Mouse (Mus musculus) retina, embryonic 14.5 days (tissue): Measurements from ENCODE around the gene Myh7b.

Experiments used
- DNase-seq: peaks from one replicate; pipeline ENCODE4 v3.0.0-alpha.2; 2015; ENCODE audit warnings: low spot score

The Myh7b gene

DNA sequence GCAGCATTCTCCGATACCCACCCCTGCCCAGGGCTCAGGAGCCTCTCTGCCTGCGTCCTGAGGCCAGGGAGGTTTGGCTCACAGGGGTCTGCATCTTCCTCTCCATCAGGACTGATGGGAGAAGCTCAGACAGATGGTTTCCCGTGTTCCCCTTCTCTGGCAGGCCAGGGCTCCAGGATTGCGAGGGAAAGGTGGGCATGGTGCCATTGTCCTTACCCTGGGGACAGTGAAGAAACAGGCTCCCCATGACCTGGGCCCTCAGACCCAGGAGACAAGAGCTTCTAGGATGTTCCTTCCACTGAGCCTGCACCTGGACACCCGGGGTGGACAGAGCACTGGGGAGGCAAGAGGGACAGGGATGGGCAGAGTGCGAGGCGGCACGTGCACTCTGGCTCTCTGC is 23.6 kb downstream of the Myh7b start:
- no peak for DNase-seq

DNA sequence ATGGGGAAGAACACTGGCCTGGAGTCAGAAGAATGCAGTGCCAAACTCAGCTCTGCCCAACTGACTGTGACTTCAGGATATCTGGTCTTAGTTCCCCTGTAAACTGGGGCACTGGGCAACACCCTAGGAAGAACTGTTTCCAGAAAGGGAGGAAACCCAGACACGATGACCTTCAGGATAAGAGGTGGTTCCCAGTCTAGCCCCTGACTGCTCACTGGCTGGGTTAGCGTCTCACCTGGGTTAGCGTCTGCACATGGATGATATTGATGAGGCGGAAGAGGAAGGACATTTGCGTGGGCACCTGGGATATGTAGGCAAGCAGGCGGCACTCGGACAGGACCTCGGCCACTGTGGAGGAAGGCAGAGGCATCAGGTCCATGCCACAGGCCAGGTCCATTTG is 24.9 kb downstream of the Myh7b start:
- no peak for DNase-seq

DNA sequence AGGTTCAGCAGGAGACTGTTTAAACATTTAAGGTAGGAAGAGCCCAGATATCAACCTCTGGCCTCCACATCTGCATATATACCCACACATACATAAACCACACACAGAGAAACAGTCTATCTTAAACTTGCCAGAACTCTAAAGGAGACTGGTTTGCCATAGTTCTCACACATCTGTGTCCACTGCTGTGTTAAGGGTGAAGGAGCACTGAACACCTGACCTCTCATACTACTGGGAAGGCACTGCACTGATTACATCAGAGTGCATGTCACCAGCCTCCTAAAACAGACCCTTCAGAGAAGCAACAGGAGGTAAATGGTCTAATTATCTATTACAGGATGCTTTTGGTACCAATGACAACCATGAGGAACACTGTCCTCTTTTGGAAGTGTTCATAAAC is 25.9 kb downstream of the Myh7b start:
- no peak for DNase-seq

DNA sequence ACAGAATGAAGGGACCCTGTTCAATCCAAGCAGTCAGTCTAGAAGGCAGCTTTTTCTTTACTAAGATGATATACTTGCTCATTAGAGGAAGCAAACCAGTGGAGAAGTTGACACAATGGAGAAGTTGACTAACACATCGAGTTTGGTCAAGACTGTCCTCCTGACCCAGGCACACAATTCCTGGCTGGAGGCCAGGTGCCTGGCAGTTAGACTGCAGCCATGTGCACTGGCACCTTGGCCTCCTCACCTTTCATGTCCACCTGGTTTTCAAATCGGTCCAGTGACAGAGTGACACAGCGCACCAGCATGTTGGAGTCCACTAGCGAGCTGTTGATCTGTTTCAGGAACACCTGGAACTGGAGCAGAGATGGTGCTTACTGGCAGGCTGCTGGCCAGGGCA is 26.4 kb downstream of the Myh7b start:
- no peak for DNase-seq

DNA sequence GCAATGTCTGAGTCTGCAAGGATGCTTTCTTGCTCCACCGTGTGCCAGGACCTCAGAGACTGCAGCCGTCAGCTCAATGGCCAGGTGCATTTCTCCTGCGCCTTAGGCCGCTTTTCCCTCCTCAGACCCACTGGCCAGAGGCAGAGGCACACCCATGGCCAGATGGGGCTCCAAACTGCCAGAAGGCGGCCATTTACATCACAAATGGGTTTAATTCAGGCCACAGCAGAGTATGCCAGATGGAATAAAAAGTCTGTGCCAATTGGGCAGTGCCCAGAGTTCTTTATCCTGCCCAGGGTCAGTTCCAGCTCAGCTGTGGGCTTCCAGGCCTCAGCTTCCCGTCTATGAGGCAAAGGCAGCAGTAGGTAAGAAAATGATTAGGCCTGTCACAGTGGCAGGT is 29.6 kb downstream of the Myh7b start:
- DNase-seq: no peak

DNA sequence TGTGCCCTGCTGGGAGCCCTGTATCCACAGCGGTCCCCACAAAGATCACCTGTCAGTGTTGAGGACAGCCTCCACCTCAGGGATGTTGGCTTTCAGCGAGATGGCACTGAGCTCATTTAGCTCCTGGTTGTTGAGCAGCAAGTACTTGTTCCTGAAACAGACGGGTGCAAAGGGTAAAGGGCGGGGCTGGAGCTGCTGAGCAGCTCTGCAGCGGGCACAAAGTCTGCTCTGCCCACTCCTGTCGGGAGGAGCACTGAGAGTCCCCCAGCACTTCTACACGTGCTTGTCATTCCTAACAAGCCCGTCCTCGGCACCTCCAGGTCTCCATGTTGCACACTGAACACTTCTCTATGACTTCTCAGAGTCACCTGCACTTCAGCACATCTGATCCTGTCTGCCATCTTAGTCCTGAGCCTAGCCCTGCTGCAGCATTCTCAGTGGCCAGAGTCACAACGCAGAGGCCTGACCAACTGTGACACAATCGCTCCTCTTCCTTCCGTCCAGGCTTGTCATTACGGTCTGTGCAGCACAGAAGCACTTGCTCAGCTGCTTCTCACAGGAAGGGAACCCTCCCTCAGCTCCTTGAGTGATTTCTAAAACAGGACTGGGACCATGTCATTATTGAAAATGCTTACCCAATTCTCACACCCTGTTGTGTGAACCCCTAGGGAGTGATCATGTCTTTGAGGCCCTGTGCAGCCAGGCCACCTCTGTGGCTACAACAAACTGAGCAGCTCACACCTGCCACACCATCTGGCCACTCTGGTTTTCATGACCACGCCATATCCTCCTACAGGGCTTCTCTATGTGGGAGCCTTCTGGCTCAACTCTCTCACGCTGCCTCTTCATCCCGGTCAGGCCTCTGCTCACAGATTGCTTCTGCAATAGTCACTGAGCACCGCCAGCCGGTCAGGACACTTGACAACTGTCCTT is 30.8 kb downstream of the Myh7b start:
- peak; percentile 24 for DNase-seq

DNA sequence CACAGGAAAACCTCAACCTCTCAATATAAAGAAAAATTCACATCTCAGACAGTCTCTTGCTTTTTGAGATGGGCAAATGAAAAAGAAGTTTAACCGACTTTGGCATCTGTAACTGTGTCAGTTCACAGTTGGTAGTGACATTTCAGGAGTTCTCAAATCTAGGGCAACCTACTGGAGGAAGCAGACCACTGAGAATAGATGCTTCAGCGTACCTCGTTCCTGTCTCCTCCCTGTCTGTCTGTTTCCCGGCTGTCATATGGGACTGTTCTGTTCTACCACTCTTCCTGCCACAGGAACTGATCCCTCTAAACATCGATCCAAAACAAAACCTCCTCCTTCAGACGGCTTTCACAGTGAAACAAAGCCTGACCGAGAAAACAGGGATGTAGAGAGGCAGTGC is 34.7 kb downstream of the Myh7b start:
- no peak for DNase-seq

DNA sequence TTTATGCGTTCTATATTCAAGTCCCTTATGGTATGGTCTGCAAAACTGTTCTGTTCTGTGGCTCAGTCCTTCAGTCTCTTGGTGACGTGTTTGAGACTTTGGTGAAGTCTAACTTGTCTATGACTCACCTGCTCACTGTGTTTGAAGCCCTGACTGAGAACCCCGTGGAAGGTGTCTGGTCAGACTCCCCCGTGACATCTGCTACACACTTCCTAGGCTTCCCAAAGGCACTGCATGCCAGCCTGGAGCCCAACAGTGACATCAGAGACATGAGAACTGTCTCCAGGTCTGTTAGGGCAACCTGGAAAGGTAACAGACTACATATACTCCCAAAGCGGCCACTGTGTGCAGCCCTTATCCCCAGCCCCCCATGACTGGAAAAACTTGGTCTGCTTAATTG is 41.6 kb downstream of the Myh7b start:
- no peak for DNase-seq

DNA sequence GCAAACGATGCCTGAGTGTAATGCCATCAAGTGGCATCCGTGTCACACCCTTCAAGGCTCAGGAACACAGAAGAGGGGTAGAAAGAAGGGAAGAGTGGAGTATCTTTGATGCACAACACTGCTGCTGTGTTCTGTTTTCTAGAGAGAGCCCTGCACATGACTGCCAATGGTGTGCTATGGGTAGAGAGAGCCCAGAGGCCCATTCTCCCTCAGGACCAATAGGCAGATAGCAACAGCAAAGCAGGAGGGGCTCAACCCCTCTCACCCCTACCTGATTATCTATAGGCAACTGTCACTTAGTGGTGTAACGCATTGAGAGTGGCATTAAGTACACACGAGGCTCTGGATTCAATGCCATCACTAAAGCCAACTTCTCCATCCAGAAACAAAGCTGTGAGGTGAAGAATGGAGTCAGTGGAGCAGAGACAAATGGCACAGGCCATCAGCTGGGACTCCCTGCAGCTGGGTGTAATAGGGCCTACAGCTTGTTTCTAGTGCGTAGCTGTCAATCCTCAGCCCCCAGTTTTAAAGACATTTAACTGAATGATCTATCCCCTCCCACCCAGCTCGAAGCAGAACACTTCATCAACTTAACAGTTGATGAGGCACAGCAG is 44.9 kb downstream of the Myh7b start:
- DNase-seq: peak; percentile 63

DNA sequence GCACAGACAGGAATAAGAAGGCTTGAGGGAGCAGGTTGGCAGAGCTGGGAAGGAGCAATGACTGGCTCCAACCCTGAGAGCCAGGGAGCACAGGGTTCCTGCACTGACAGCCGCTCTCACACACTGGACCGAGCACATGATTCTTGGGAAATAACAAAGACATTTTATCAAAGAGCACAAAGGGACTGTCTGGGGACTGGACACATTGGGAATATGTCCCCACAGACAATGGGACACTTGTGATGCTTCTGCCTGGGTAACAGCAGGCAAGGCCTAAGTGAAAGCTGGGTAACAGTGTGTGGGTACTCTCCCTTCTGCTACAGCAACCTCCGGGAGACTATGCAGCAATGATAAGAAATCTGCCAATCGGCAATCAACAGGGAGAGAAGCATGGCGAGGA is 51.4 kb downstream of the Myh7b start:
- DNase-seq: no peak

DNA sequence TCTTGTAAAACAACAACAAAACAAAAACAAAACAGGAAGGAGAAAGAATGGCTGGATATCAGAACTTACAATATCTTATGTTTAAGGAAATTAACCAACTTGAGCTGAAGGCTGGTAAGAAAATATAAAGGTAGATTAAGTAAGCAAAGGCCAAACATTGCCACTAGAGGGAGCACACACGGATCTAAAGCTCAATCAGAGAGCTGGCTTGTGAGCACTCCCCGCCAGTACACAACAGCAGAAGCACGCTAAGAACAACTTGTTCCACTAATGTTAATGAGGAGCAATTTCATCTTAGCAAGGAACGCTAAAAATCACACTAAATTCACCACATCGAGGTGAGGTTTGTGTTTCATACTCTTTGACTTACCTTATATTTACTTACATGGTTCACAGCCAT is 52.1 kb downstream of the Myh7b start:
- peak; percentile 39 for DNase-seq

DNA sequence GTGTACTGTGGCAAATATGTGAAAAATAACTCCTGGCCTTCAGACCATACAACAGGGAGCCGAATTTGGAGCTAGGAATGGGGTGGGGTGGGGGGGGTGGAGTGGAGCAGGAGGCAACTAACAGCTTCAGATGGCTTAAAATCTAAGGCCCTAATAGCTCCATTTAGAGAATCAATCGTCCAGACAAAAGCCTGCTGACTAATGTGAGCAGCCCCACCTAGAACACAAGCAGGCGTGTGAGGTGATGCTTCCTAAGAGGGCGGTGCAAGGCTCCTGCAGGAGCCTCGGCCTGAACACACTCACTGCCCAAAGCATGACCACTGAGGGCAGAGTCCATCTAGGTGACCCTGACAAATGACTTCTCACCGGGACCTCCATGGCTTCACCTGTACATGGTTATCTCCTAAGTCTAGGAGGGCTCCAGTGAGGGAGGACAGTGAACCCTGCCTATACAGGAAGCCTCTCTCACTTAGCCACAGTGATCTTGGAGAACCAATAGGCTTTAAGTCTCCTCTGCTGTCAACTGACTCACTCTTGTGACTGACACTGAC is 53.0 kb downstream of the Myh7b start:
- no peak for DNase-seq

DNA sequence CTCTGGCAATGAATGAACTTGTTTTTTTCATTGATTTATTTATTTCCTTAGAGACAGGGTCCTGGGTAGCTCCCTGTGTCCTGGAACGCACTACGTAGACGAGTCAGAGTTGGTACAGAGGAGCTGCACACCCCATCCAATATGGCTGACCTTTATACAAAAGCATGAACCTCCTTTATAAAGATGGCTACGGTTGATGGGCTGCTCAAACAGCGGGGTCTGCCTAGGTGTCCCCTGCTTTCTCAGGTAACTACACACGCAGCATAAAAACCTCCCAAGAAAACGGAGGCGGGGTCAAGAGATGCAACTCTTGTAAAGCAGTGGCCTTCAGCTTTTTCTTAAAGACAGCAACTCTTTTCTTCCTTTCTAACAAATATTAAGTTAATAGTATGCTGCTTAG is 56.9 kb downstream of the Myh7b start:
- no peak for DNase-seq

DNA sequence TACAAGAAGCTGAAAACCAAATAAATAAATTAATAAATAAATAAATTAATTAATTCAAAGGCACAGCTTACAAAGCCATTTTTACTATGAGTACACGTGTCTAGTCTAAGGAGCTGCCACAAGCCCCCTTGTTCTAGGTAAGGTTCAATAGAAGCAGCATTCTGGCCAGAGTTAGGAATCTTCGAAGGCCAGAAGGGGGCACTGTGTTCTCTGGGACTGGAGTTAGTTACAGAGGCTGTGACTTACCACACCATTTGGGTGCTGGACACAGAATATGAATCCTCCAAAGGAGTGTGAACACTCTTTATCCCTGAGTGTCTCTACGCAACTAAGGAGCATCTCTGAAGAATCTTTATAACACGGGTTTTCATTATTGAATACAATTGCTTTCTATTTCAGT is 57.4 kb downstream of the Myh7b start:
- peak; percentile 58 for DNase-seq

DNA sequence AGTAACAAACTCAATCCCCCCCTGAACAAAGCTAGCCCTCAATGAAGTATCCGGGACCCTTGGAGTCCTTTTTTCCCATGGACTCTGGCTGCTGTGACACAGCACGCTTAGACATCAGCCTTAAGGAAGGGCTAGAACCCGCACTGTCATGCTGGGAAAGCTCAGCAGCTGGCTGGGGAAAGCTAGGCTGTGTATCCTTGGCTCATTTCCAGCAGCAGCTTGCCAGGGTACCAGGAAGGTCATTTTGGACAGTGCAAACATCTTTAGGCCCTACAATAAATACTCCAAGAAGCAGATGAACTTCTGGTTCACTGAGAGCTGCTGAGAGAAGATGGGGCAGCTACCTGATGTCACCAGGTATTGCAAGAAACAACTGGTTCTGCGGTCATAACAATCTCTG is 60.2 kb downstream of the Myh7b start:
- no peak for DNase-seq

DNA sequence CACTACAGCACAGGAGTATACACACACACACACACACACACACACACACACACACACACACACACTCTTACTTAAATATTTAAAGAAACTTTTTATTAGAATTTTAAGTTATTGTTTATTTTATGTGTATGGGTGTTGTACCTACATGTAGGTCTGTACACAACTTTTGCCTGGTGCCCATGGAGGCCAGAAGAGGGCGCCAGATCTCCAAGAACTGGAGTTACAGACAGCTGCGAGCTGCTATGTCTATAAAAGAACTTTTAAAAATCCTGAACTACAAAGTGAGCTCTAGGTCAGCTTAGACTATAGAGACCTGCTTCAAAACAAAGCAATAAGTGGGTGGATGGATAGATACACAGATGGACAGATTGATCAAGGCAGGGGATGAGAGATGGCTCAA is 62.5 kb downstream of the Myh7b start:
- DNase-seq: peak; percentile 72

DNA sequence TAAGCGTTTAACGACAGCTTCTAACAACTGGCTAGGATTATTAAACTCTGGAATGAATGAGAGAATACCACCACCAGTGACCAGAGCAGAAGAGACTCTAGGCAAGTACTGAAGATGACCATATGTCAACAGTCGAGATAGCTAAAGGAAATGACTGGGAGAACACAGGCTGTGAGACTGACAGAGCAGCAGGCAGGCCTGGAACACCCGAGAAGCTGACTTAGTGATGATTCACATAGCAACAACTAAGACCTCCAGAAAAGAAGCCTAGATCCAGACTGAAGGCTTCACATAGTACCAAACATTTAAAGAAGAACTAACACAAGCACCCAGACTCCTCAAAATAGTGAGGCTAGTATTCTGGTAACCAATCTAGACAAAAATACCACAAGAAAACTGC is 64.1 kb downstream of the Myh7b start:
- DNase-seq: no peak

DNA sequence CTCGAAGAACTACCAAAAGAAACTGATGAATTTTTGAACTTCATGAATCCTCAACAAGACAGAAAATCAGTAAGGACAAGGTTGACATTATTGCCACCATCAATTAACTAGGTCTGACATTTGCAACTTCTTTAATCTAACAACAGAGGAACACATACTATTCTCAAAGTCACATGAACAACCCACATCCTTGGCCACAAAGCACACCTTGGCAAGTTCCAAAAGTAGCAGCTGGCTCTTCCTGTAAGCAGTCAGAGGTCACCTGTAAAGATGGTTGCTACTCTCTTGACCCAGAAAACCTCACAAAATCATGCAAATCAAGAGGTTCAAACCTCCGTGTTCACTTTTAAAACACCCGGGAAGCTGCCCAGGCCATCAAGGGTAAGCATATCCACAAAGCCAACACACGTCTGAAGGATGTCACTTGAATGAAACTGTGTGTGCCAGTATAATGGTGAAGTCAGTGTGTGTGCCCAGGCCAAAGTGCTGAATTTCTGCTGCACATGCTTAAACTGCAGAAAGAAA is 68.6 kb downstream of the Myh7b start:
- DNase-seq: no peak

DNA sequence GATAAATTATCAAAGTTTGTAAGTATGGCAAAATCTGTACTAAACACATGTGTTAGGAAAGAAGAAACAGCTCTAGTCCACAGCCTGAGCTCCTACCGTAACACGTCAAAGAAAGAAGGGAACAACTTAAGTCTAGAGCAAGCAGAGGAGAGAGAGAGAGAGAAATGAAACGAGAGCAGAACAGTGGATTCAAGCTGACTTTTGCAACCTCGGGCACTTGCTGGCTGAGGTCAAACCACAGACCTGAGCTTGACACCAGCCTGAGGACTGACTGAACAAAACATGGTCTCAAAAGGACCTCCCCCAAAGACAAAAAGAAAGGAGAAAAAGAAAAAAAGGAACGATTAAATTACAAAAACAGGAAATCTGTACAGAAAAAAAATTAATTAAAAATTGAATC is 69.6 kb downstream of the Myh7b start:
- DNase-seq: no peak

DNA sequence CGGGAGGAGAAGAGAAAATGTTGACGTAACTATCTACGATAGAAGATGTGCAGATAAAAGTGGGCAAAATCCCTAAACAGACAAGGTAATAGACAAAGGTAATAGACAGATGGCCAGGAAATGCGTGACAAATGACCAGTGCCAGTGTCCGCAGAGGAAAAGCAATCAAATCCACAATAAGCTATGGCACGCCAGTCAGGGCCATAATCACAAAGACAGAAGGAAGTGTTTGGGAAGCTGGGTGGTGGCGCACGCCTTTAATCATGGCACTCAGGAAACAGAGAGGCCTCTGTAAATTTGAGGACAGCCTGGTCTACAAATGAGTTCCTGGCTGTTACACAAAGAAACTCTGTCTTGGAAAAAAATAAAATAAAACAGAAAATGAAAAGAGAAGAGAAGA is 70.2 kb downstream of the Myh7b start:
- DNase-seq: no peak

DNA sequence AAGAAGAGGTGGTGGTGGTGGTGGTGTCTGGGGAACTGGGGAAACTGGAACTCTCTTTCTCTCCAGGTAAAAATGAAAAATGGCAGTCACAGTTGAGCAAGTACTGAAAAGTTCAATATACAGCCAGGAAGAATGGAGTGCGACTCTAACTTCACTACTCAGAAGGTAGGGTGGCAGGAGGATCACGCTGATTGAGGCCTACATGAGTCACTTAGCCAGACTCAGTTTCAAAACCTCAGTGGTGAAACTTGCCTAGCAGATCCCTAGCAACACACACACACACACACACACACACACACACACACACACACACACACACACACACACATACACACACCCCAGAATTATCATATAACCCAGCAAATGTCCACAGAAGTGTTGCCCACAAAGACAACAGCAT is 70.9 kb downstream of the Myh7b start:
- DNase-seq: no peak

DNA sequence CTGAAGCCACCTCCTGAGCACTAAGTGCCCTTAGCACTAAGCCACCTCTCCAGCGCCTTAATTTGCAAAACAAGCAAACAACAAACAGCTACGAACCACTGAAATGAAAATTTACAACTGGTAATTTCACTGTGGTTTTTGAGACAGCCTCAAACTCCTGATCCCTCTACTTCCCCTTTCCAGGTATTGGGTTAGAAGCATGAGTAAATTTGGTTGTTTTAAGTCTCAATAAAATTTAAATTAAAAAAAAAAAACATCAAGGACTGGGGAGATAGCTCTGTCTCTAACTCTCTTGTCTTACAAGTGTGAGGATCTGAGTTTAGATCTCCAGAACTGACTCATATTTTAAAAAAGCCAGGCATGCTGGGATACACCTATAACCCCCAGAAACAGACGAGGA is 72.1 kb downstream of the Myh7b start:
- no peak for DNase-seq

DNA sequence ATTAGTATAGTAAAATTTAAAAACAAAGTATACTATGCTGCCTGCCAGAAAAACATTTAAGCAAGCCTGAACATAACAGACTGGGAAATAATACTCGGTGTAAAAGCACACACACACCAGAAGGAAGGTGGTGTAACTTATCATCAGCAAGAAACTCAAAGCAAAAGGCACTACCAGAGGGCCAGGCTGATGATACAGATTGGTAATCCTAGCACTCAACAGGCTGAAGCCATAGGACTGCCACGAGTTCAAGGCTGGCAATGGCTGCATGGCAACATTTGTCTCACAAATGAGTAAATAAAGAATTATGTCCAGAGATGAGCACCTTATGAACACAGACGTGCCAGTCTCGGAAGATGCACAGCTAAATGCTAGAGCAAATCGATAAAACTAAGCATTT is 72.8 kb downstream of the Myh7b start:
- DNase-seq: no peak
